Mouse (Mus musculus) cerebellum, adult 2 months (tissue): ENCODE results near the gene Supt6. TPM values are rescaled to one million over a fixed set of nuclear protein-coding genes. Genes with fewer than 3 reads are reported as not detected.
A peak's percentile ranks its signal among the peaks of the same experiment; 100 is the strongest.

Experiments
- DNase-seq, 2 experiments: peaks; one replicate each; pipeline ENCODE4 v3.0.0; 2021
- H3K27ac ChIP-seq: fragments of 200-500 bp; 2 replicates; pipeline ENCODE4 v1.5.1; 2012; ENCODE audit warnings: low read length, control low read depth, inconsistent platforms; ENCODE audit not compliant: insufficient read depth
- H3K27me3 ChIP-seq: fragments of 200-500 bp; 2 replicates; pipeline ENCODE4 v1.6.1; 2012; ENCODE audit warnings: inconsistent platforms, mild to moderate bottlenecking, low read length, moderate library complexity; ENCODE audit not compliant: control insufficient read depth, insufficient read depth
- H3K4me1 ChIP-seq: fragments of 200-500 bp; 2 replicates; pipeline ENCODE4 v1.6.1; 2011; ENCODE audit warnings: low read length; ENCODE audit not compliant: control insufficient read depth, insufficient read depth
- H3K4me3 ChIP-seq: fragments of 200-500 bp; replicated peaks from 2 replicates; pipeline ENCODE3; 2011; ENCODE audit warnings: mild to moderate bottlenecking, low read depth, low read length, control low read depth; ENCODE audit not compliant: insufficient read depth
- CTCF ChIP-seq: fragments of 200-500 bp; IDR thresholded peaks from 2 replicates; pipeline ENCODE4 v1.5.1; 2011; ENCODE audit warnings: low read depth, mild to moderate bottlenecking, control low read depth, low read length, moderate library complexity, borderline replicate concordance; ENCODE audit not compliant: insufficient read depth
- POLR2A ChIP-seq: fragments of 200-500 bp; IDR thresholded peaks from 2 replicates; pipeline ENCODE4 v1.6.1; 2011; ENCODE audit warnings: low read length, control low read depth, borderline replicate concordance; ENCODE audit not compliant: insufficient read depth
- WGBS: fragments of 180-500 bp; shearing (Covaris S2); methylation state at CpG from one replicate; pipeline ENCODE4 v1.1.7; 2018; 5-methylcytosine and 5-hydroxymethylcytosine counted together
- polyA plus RNA-seq: library from polyadenylated mRNA; depleted of rRNA; stranded (reverse); fragments of >200 nt; gene quantifications from 2 replicates; pipeline ENCODE4 v1.2.3, GENCODE M21; 2012

Supt6 gene
- polyA plus RNA-seq, 1 experiment: 50.3 TPM

DNA sequence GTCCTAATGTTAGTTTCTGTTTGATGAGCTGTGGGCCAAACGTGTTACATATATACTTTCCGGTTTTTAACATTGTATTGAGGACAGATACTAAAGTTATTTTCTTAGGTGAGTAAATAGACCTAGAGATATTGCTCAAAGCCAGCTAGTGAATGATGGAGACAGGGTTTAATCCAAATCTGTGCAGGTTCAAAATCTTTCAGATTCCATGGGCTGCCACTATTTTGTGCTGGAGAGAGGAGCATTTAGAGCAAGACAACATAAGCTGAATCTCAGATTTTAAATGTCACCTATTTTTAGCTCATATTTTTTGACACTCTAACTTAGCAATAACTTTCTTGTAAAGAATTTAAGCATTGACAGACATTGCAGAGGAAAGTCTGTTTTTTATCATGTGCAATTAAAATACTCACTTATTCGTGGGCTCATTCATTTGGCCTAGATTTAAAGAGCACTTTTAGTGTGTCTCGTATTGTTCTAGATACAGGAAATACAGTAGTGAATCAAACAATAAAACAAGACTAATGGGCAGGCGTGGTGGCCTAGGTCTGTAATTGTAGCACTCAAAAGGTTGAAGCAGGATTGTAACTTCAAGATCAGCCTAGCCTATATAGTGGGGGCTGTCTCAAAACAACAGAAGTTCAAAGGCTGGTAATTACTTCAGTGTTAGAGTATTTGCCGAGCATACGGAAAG, 678 bp upstream of the Supt6 start:
- DNase-seq: no peak
- 50% methylated on average over 7 of the region's 7 CpGs for WGBS
- Histone ChIP-seq H3K27ac (no peak overlapping the region), H3K27me3 (no peaks in the 10 kb centered on the region), H3K4me1 (peaks cover 11% of the 10 kb centered on the region), H3K4me3 (peak overlapping the region; percentile 98)
- TF ChIP-seq CTCF (no peak), POLR2A (no peak)

GRCm38 (mm10) chr11:78245261-78245626, 543 bp downstream of the Supt6 start:
- peak overlapping the region; percentile 98 for H3K4me3 ChIP-seq
- no peak for DNase-seq
- peak overlapping the region; percentile 76 for H3K27ac ChIP-seq
- peaks cover 17% of the 10 kb centered on the region for H3K4me1 ChIP-seq
- no peaks in the 10 kb centered on the region for H3K27me3 ChIP-seq
- WGBS: under 1% methylated on average over 19 of the region's 19 CpGs
- no peak for TF ChIP-seq POLR2A
- TF ChIP-seq CTCF: no peak

GRCm38 (mm10) chr11:78240193-78240857, 5.5 kb downstream of the Supt6 start:
- WGBS: 25% methylated on average over 9 of the region's 9 CpGs
- TF ChIP-seq POLR2A (no peak), CTCF (no peak)
- H3K4me3 ChIP-seq: no peak overlapping the region
- DNase-seq: no peak
- H3K27me3 ChIP-seq: no peaks in the 10 kb centered on the region
- H3K4me1 ChIP-seq: peaks cover 12% of the 10 kb centered on the region; the same call in 1 of the 2 replicates
- no peak overlapping the region for H3K27ac ChIP-seq

- H3K27me3 ChIP-seq: no peaks in the 10 kb centered on the region
- H3K27ac ChIP-seq: no peak overlapping the region
- H3K4me1 ChIP-seq: no peaks in the 10 kb centered on the region
- no peak overlapping the region for H3K4me3 ChIP-seq
- 92% methylated on average over 6 of the region's 6 CpGs for WGBS
- no peak for DNase-seq
- no peak for TF ChIP-seq POLR2A
- TF ChIP-seq CTCF: no peak
Observed at GRCm38 (mm10) chr11:78231518-78231917, 14.3 kb downstream of the Supt6 start.

- no peaks in the 10 kb centered on the region for H3K4me1 ChIP-seq
- H3K27ac ChIP-seq: no peak overlapping the region
- WGBS: 80% methylated on average over 4 of the region's 4 CpGs
- no peak overlapping the region for H3K4me3 ChIP-seq
- TF ChIP-seq POLR2A: no peak
- TF ChIP-seq CTCF: no peak
- DNase-seq: no peak
- no peaks in the 10 kb centered on the region for H3K27me3 ChIP-seq
Observed at GRCm38 (mm10) chr11:78223586-78223985, 22.2 kb downstream of the Supt6 start.

DNA sequence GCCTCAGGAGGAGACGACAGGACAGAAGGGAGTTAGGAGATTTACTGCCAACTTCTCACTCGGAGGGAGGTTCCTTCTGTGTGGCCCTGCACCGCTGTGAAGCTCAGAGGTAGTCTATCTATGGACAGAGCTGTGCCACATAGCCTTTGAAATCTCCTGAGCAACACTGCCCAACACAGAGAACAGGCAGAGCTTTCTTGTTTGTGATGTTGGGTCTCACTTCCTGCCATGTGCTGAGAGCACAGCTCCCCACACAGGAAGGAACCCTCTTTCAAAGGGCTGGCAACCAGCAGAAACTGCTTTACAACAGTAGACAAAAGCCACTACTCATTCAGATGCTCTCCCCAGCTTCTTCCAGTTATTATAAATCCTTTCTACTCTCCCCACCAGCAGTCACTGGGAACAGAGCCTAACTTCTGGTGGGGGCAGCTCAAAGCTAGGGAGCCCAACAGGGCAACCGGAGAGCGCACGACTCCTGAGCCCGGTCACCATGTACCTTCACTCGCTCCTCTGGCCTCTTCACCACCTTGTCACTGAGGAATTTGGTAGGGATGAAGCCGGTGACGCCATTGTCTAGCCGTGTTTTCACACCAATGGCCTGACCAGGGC, 30.0 kb downstream of the Supt6 start:
- WGBS: 67% methylated on average over 11 of the region's 11 CpGs
- no peaks in the 10 kb centered on the region for H3K27me3 ChIP-seq
- TF ChIP-seq CTCF (no peak), POLR2A (no peak)
- peak in 1 of 2 experiments; percentile 36 for DNase-seq
- H3K27ac ChIP-seq: no peak overlapping the region
- H3K4me3 ChIP-seq: no peak overlapping the region
- H3K4me1 ChIP-seq: no peaks in the 10 kb centered on the region

- H3K27ac ChIP-seq: no peak overlapping the region
- H3K4me1 ChIP-seq: no peaks in the 10 kb centered on the region
- TF ChIP-seq CTCF: no peak
- no peak for TF ChIP-seq POLR2A
- no peaks in the 10 kb centered on the region for H3K27me3 ChIP-seq
- H3K4me3 ChIP-seq: no peak overlapping the region
- DNase-seq: no peak
- WGBS: 95% methylated on average over 14 of the region's 14 CpGs
Observed at GRCm38 (mm10) chr11:78213086-78213817, 32.5 kb downstream of the Supt6 start.
